Mouse (Mus musculus): ENCODE results near the gene Wipf1.
"Not testable (repeated sequence)": the region's sequence is repeated elsewhere in the genome, so short reads cannot be mapped to it uniquely, and the experiment has no call there.

Gene Wipf1

GRCm38 (mm10) chr2:73509248-73510024 is 20.1 kb downstream of the Wipf1 start:
- DNase-seq (ENCODE audit: extremely low read depth, low read depth, low spot score), result no peak

DNA sequence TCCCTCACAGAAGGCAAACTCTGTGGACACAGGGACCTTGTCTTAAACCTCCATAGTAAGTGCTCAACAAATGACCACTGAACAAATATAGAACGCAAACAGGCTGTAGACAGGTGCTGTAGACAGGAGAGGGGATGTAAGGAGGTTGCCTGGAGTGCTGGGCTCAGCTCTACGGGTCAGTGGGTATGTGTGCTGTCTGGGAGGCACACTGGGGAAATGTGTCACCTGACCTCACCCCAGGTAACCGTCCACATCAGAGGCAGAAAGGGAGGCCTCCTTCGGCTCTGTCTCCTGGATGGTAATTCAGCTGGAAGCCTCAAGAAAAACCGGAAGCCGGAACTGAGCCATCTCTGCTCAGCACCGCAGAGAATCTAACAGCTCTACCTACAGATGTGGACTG is 21.6 kb downstream of the Wipf1 start:
- no peak for DNase-seq (ENCODE audit: extremely low read depth, low read depth, low spot score)

- not testable (repeated sequence) for DNase-seq (ENCODE audit: extremely low read depth, low read depth, low spot score)
Measured at GRCm38 (mm10) chr2:73506337-73506736, 23.2 kb downstream of the Wipf1 start.

GRCm38 (mm10) chr2:73502863-73503429 is 26.6 kb downstream of the Wipf1 start:
- no peak for DNase-seq (ENCODE audit: extremely low read depth, low read depth, low spot score)

- DNase-seq (ENCODE audit: extremely low read depth, low read depth, low spot score), result no peak
Measured at GRCm38 (mm10) chr2:73500864-73501263, 28.7 kb downstream of the Wipf1 start.

DNA sequence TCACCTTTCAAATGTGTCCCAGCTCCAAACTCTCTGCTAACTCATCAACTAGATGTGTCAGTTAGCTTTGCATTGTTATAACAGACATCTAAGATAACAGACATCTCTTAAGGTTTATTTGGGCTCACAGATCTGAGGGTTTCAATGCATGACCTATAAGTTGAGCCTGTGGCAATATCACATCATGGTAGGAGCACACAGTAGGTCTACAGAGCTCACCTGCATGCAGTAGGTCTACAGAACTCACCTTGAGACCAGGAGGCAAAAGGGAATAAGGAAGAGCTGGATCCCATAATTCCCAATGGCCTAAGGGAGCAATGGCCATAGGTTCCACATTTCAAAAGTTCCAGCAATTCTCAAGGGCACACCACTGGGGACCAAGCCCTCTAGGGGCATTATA is 31.2 kb downstream of the Wipf1 start:
- no peak for DNase-seq (ENCODE audit: extremely low read depth, low read depth, low spot score)

DNA sequence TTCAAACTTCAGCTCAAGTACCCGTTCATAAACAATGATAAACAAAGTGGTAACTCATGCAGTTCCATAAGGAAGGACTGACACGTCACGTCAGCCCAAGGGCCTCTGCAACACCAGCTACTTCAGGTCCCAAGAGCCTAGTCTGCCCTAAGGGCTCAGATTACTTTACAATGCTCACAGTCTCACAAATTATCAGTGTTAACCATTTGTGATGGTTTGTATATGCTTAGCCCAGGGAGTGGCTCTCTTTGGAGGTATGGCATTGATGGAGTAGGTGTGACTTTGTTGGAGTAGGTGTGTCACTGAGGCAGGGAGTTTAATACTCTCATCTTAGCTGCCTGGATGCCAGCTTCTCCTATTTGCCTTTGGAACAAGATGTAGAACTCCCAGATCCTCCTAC is 32.0 kb downstream of the Wipf1 start:
- DNase-seq (ENCODE audit: extremely low read depth, low read depth, low spot score), result no peak

- DNase-seq (ENCODE audit: extremely low read depth, low read depth, low spot score), result no peak
Measured at GRCm38 (mm10) chr2:73496944-73497343, 32.6 kb downstream of the Wipf1 start.

DNA sequence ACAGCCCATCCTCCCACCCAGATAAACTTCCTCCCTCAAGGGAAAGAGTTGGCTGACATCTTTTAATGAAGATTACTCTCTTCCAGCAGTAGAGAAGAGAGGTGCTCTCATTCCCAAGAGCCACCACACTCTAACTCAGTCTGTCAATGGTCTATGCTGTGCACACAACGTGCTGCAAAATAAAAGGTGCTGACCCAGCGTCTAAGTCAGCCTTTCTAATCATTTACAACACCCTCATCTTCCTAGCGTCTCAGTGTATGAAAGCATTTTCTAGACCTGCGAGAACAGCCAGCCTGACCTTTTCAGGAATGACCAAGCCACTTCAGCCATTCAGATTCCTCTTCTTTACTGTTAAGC is 33.2 kb downstream of the Wipf1 start:
- no peak for DNase-seq (ENCODE audit: extremely low read depth, low read depth, low spot score)

- DNase-seq (ENCODE audit: extremely low read depth, low read depth, low spot score), result no peak
Measured at GRCm38 (mm10) chr2:73495617-73496328, 33.8 kb downstream of the Wipf1 start.

GRCm38 (mm10) chr2:73493517-73493916 is 36.0 kb downstream of the Wipf1 start:
- no peak for DNase-seq (ENCODE audit: extremely low read depth, low read depth, low spot score)

DNA sequence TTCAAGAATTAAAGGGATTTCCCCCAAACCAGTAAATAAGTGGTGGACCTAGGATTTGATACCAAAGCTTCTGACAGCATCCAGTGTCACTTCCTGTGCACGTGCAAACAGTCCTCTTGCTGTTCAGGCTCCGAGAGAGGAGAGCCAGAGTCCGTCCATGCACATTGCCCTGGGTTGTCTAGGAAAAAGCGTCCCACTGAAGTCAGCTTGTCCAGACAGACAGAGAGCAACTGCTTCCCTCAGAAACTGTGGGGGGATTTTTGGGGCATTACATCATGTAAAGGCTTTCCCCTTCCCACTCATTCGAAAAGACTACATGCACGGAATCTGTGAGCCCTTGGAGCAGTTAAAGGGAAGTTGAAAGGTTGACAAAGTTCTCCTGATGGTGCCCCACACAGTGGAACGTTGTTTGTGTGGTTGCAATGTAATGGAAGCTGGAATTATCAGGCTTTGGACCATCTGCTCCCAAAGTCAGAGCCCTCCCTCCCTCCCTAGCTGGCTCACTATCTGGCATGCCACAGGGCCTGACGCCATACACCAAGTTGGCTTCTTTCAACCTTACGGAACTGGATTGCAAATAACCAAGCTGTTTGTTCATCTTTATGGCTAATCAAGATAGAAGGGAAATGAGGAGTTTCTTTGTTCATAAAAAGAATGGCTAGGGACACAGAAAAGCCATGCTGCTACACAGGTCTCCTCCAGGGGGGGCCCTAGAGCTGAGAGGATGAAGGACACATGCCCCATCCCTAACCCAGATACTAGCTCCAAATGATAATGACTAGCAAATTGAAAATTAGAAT is 37.9 kb downstream of the Wipf1 start:
- no peak for DNase-seq (ENCODE audit: extremely low read depth, low read depth, low spot score)

DNA sequence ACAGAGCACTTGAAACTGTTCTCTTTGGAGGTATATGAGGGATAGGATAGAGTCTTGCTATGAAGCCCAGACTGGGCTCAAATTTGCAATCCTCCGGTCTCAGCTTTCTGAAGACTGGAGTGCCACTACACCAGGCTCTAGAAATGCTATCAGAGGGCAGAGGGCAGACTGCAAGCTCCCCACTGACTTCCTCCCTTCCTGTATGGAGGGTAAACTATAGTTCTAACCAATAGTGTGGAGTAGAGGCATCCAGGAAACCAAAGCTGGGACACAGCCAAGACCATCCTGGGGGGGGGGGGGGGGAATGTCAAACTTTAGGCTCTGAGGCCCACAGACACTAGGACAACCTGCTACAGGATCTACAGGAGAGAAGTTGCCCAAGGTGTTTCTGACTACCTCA is 39.1 kb downstream of the Wipf1 start:
- DNase-seq (ENCODE audit: extremely low read depth, low read depth, low spot score), result no peak

GRCm38 (mm10) chr2:73486120-73486601 is 43.4 kb downstream of the Wipf1 start:
- no peak for DNase-seq (ENCODE audit: extremely low read depth, low read depth, low spot score)

DNA sequence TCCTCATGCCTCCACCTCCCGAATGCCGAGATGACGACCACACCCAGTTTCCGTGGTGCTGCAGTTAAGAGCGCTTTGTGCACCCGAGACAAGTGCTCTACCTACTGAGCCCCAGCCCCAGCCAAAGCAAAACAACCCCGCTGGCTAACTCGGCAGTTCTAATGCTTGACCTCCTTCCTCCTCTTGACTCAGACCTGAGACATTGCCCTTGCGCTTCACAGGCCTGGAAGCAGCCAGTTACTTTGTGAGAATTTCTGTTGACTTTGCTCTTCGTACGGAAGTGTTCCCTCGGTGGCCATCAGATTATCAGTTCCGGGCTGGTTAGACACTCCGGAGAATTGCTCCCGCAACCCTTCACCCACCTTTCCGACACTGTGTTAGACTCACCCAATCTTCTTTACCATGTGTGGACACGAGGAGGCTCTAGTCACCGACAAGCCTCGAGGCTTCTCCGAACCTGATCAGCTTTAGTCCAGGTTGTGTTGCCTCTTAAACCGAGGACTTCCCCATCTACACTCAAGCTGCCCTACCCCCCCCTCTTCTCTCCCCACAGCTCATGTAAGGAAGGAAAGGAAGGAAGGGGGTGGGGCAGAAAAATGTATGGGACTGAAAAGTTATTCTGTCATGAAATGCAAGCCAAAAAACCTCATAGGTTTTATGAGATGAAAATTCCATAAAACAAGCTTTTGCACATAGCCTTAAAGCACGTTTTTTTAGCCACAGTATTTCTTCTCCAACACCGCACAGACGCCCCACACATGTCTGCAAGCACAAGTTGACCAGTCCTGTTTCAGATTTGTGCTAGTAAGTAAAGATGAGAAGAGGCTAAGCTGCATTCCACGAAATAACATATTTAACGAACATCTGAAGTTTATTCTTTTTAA is 44.1 kb downstream of the Wipf1 start:
- DNase-seq (ENCODE audit: extremely low read depth, low read depth, low spot score), result no peak

DNA sequence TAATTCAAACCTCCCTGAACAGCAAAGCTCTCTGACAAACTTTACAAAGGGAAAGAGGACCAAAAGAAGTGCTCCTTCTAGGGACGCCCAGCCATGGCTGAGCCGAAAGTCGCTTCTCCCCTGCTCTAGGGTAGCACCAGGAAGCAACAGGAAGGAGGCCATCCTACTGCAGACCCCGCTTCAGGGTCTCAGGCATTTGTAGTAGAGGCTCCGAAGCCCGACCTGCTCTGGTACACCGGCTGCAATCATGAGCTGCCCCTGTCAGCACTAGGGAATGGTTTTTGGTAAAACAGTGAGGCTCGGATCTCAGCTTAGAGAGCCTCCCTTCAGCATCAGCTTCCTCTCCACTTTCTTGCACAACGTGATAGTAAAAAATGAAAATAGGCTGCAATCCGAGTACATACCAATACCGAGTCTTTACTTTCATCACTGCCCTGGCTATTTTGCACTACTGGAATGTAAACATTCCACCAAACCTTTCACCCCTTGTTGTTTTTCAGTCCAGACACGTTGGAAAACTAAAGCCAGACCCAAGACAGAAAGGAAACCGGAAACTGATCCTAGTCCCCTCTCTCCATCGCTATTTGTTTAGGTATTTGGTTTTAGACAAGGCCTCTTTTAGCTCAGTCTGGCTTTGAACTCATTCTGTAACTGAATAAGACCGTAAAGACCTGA is 44.8 kb downstream of the Wipf1 start:
- no peak for DNase-seq (ENCODE audit: extremely low read depth, low read depth, low spot score)

DNA sequence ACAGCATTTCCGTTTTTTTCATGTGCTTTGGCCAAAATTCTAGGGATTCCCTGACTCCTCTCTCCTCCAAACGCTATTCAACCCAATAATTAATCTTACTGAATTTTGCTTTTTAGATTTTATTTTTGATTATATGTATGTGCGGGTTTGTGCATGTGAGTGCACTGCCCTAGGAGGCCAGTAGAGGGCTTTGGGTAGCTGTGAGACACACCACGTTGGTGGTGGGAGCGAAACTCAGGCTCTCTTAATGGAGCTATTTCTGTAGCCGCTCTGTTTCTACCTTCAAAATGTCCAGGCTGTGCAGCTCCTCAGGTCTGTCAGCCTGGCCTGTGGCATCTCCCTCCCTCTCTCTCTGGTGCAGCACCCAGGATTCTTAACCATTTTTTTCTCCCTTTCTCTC is 50.7 kb downstream of the Wipf1 start:
- no peak for DNase-seq (ENCODE audit: extremely low read depth, low read depth, low spot score)

- DNase-seq (ENCODE audit: extremely low read depth, low read depth, low spot score), result no peak
Measured at GRCm38 (mm10) chr2:73477501-73477900, 52.0 kb downstream of the Wipf1 start.

GRCm38 (mm10) chr2:73475519-73475918 is 54.0 kb downstream of the Wipf1 start:
- no peak for DNase-seq (ENCODE audit: extremely low read depth, low read depth, low spot score)

GRCm38 (mm10) chr2:73472130-73472529 is 57.4 kb downstream of the Wipf1 start:
- DNase-seq (ENCODE audit: extremely low read depth, low read depth, low spot score), result no peak
